Mouse (Mus musculus): ENCODE data around the gene Kcnt2.

Gene Kcnt2

DNA sequence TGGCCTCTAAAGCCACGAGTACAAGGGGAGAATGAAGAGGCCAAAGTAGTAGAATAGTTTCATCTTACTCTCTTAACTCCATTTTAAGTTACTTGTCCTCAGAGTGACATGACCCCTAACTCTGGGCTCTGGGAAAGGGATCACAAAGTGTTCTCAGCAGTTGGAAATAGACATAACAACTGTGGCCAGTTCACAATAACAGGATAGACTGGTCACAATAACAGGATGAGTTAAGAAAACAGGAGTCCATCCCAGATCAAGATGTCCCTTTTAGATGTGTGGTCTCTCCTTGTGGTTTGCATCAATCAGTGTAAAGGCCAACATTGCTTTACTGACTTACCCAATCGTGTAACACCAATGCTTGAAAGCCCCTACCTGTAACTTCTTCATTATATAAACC is 132.8 kb downstream of the Kcnt2 start:
- DNase-seq (ENCODE audit: low spot score in 2 of 2) = no peak

DNA sequence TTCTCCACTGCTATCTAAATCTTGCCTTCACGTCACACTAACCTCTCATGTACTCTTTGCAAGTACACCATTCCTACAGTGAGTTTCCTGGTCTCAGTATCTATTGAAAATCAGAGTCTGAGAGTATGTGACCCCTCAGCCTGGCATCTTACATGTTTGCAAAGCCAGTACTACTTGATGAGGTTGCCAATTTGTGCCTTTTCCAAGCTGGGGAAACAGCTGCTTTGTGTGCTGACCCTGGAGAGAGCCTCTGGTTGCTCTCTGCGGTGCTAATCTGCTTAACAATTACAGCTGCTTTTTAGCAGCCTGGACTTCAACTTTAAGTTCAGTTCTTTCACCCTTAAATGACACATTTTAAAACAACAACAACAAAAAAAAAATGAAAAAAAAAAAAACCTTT is 133.6 kb downstream of the Kcnt2 start:
- no peak for DNase-seq (ENCODE audit: low spot score in 2 of 2)

DNA sequence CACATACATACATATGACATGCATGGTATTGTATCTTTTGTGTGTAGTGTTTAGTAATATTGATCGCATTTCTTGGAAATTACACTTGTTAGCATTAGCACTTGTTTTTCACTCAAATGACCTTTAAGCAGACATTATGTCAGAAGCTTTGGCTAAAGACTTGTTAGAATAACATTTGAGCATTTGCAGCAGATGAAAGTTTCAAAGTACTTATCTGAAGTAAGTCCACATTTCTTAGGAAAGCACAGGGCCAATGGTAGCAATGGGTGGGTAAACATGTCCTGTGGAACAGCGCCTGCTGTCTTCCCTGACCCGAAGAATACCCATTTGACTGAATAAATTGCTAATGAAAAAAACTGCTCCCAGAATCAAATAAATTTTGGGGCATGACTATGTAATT is 135.1 kb downstream of the Kcnt2 start:
- DNase-seq (ENCODE audit: low spot score in 2 of 2) = no peak

DNA sequence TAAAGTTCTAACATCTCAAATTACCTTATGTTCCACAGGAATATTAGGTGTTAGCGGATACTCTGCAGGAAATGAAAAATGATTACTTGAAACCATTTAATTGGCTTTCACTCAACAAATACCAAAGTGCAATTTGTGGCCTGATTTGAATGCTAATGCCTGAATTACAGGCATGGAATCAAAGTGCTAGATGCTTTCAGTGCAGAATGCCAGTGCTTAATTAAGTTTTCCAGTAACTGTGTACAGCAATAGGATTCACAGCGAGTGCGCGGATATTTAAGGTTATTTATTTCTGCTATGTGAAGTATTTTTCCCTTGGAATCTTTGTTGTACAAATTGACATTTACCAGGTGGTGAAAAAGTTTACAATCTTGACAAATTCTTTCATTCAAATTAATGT is 144.3 kb downstream of the Kcnt2 start:
- no peak for DNase-seq (ENCODE audit: low spot score in 2 of 2)

DNA sequence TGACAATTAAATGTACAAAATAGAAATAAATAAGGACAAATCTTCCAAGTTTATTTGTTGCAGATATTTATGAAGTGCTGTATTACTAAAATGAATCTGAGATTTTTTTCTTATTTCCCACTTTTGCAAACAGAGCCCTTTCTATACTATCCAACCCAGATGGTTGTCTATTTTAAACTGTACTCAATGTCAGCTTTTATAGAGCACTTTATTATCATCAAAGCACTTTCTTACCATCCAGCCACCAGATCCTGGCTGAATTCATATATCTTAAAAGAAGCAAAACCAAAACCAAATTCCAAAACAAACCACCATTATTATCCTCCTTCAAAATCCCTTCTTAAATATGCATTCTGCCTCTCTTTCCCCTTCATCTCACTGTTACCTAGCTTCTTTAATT is 151.8 kb downstream of the Kcnt2 start:
- no peak for DNase-seq (ENCODE audit: low spot score in 2 of 2)

DNA sequence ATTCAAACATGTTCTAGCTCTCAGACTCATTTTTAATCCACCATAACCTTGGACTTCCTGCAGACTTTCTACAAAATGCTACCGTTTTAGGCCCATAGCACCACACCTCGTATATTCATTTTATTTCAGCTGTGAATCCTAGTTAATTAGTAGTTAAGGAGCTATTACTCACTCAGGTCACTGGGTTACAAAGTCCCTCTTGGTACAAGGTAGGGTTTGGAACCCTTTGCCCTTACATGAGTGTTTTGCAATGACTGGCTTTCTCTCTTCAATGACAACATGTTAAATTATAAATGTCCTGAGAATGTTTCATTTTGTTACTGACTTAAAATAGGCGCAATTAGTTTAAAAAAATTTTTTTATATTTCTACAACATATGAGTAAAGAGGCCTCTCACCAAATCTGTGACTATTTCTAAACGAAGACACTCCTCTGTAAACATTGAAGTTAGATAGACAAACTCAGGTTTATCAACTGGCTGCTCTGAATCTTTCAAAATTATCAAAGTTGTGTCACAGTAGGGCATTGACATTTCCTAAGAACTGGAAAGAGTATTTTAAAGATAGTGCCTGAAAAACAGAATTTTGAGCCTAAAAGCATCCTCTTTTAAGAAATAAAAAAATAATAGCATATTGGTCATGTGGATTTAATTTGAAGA is 160.8 kb downstream of the Kcnt2 start:
- no peak for DNase-seq (ENCODE audit: low spot score in 2 of 2)

DNA sequence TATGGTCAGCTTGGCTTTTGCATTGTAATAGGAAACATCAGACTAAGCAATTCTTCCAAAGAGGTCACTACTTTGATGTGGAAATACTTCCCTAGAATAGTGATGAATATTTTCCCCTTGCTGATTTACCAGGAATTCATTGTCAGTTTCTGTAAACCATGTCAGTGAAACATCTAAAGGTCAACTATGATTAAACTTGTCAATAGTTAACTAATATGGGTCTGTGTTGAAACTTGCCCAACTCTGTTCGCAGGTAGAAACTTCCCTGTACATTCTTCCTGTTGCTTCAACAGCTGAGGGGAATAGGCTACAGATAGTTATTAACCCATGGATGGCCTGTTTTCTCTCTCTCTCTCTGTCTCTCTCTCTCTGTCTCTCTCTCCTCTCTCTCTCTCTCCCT is 169.8 kb downstream of the Kcnt2 start:
- DNase-seq (ENCODE audit: low spot score in 2 of 2) = no peak

DNA sequence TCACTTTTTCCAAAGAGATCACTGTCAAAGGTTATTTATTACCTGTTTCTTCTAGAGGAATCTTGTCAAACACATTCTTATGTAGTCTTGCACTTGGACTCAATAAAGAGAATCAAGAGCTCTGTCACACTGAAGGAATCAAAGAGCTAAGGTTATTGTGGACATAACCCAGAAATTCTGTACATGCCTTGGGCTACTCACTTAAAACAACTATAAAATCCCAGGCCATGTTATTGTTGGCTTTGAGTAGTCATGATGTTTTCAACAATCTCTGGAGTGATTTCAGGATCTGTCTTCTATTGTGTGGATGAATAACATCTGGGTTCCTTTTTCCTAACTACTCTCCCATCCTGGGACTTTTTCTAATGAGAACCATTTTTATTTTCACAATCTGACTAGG is 177.0 kb downstream of the Kcnt2 start:
- DNase-seq (ENCODE audit: low spot score in 2 of 2) = no peak

DNA sequence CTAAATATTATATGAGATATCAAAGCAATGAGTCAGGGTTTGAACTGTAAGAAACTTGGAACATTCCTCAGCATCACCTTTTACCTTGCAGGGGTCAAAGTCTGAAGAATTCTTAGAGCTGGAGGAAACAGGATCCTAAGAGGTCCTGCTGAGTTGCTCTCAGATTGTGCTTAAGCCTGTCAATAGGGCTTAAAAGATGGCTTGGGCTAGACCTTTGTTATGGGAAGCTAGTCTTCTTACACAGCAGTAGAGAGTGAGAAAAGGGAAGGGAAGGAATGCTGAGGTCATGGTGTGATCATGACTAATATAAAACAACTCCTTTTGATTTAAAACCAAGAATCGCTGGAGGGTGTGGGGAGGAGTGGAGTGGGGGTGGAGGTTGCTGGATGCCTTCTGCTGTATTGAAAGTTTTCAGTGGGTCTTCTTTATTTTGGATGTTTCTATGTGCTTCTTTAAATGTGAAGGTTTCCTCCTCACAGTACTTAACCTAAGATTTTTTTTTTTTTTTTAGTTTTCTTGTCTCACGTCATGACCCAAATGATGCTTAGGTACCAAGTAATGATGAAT is 183.4 kb downstream of the Kcnt2 start:
- DNase-seq (ENCODE audit: low spot score in 2 of 2) = no peak

DNA sequence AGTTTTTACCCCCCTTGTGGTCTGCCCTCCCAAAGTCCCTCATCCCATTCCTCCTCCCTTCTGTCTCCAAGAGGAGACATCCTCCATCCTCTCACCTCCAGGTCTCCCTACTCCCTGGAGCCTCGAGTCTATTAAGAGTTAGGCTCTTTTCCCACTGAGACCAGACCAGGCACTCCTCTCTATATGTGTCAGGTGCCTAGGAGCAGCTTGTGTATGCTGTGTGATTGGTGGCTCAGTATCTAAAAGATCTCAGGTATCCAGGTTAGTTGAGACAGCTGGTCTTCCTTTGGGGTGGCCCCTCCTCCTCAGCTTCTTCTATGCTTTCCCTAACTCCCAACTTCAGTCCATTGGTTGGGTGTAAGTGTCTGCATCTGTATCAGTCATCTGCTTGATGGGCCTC is 186.1 kb downstream of the Kcnt2 start:
- DNase-seq (ENCODE audit: low spot score in 2 of 2) = no peak

DNA sequence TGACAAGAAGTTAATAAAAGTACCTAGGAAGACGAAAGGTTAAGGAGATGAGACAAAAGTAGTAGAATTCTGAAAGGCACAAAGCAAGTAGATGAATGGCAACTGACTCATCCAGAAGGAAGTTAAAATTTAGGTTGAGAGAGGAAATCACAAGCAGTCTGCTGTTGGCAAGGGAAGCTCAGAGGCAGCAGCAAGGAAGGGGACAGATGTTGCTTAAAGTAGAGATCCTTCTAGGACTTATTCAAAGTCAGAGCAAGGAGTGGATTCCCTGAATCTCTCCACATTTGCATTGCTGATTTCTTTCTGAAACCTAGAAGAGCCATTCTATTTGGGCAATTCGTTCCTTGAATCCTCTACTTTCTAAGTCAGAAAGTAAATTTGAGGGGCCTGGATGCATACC is 188.8 kb downstream of the Kcnt2 start:
- DNase-seq (ENCODE audit: low spot score in 2 of 2) = no peak

DNA sequence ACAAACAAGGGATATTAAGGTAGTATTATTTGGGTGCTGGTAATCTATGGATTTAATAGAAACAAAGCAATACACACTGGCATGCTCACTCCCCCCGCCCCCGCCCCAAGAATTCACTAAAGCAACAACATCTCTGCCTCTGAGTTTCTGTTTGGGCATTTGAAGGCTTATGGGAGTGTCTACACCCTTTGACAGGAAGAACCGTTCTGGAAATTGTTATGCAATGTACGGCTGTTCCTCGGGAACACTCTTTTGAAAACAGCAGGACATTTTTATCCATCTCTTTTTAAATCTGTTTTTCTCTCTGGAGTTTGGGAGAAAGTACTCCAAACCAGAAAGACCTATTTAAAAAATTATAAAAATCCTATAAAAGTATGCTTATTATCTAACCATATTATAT is 192.2 kb downstream of the Kcnt2 start:
- no peak for DNase-seq (ENCODE audit: low spot score in 2 of 2)

DNA sequence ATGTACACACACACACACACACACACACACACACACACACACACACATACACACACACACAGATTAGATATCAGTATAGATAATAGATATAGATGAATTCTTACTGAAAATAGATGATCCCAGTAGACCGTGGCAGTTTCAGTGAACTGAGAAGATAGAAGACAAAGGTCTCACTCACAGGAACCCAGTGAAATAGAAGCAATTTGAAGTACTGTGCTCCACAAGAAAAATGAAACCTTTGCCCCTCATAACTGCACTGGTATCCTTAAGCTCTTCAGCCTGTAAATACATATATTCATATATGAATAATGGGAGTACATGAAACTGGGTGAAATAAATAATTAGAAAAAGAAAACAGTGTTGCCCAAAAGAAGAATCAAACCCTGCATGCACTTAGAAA is 197.9 kb downstream of the Kcnt2 start:
- DNase-seq (ENCODE audit: low spot score in 2 of 2) = no peak

DNA sequence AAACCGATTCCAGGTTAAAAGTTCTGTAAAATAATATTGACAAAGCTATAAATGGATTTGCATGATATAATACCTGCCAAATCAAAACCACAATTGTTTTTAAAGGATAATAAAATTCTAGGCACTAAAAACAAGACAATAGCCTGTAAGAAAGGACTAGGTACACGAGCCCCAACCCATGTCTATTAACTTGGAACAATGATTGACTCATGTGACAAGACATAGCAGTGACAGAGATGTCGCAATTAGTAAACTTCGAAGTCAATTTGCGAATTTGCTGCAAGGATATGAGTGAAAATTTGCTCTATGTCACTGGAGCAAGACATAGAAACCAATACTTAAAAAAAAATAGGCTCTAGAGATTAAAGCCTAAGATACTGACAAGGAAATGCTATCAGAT is 198.4 kb downstream of the Kcnt2 start:
- no peak for DNase-seq (ENCODE audit: low spot score in 2 of 2)

DNA sequence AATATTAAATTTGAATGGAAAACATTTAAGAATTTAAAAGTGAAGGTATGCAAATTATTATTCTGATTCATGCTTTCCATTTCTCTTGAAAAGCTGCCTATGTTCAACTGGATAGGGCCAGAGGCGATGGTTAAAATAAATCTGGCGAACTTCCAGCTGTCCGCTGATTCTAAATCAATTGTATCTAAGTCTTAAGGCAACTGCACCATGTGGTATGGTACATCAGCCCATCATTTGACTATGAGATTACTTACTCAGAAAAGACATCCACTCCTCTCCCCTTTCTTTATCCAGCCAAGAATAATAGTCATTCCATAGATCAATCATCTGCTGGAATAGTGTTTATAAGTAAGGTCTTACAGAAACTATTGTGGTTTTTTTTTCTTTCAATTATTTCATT is 205.5 kb downstream of the Kcnt2 start:
- DNase-seq (ENCODE audit: low spot score in 2 of 2) = no peak

DNA sequence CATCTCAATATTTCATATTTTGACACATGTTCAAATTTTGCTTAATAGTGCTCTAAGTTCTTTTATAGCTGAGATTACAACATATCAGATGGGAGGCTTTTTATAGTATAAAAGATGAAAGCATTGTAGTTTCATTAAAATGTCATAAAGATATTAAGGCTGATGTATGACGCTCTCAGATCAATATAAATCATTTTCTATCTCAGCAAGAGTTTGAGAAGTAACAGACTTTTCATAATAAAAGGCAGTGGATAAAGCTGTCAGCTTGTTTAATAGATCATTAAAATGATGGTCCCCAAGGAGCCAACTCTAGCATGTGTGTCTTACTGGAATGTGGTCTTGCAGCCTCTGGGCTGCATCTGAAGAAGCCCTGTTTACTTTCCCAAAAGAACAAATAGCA is 206.0 kb downstream of the Kcnt2 start:
- no peak for DNase-seq (ENCODE audit: low spot score in 2 of 2)

DNA sequence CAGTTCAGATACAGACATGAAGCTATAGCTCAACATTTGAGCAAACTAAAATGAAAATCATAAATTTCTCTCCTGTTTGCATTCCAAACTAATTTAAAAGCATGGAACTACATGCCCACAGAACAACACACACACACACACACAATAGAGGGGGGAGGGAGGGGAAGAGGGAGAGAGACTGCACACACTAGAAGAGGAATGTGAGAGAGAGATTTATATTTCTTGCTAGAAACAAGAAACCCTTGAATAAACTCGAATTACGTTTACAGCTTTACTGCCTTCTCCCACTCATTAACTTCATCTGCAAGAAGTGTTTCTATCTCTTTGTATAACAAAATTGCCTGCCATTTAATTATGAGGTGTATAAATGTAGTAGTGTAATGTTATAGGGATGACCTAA is 209.9 kb downstream of the Kcnt2 start:
- DNase-seq (ENCODE audit: low spot score in 2 of 2) = no peak

DNA sequence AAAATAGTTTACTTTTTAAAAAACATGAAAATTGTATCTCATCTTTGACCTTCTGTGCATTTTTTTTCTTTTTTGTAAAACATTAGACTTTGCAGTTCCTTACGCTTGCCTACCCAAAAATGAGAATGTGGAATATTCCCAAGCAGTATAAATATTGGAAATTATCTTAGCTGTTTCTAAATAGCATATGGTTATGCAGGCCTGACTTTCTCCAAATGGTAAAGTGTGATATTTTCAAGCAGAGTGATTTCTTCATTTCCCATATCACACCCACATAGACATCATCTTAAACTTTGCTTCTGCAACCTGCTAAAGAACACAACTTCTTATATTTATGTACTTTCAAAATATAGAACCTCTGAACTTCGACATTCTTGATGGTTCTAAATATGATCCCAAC is 210.9 kb downstream of the Kcnt2 start:
- DNase-seq (ENCODE audit: low spot score in 2 of 2) = no peak

DNA sequence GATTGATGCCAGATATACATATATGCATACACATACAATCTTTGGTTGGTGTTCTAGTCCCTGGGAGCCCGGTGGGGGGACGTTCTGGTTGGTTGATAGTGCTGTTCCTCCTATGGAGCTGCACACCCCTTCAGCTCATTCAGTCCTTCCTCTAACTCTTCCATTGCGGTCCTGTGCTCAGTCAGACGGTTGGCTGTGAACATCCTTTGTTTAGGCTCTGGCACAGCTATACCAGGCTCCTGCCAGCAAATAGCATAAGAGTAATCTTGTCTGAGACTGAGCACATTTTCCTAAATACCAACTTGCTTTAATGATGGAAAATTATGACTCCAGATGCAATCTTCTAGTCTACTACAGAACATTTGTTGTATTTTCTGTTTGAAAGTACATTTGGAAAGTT is 222.4 kb downstream of the Kcnt2 start:
- no peak for DNase-seq (ENCODE audit: low spot score in 2 of 2)

DNA sequence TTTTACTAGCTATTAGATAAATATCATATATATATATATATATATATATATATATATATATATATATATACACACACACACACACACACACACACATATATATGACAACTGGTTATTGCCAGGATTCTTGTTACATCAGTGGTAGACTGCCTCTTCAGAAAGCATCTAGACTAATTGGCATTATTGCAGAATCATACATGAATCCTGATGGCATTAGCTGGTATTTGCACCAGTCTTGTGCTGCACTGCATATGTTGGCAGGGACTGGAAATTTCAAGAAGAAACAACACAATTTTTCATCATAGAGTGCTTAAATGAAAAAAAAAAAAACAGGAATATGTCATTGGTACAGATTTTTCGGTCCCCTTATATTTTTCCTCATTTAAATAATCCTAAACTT is 223.6 kb downstream of the Kcnt2 start:
- DNase-seq (ENCODE audit: low spot score in 2 of 2) = no peak

DNA sequence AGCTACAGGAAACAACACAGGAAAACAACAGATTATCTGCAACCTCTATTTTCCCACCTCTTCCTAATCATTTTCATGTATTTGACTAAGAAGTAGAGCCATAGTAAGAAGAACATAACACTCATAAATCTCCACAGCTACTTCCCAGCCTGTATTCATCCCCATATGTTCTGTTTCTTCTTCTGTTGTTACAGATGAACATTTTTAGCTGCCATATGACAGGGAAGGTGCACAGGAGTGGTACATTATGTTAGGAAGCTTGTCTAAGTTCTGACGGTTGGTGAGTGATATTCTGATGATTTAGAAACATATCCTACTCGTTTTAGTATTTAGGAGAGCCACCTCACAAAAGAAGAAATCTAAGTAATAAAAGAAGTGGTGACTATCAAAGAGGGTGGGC is 231.0 kb downstream of the Kcnt2 start:
- no peak for DNase-seq (ENCODE audit: low spot score in 2 of 2)

DNA sequence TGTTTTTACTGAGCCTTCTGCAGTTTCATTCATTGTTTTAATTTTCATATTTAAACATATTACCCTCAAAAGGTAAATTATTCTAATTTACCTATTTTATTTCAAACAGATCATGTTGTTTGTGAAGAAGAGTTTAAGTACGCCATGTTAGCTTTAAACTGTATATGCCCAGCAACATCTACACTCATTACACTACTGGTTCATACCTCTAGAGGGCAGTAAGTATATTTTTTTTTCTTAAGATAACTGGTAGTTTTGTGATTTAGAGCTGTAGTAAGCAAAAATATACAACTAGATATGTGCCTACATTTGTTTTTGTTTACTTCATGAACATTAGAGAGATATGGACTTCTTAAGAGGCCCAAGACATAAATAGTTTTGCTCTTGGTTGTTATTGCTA is 238.1 kb downstream of the Kcnt2 start:
- no peak for DNase-seq (ENCODE audit: low spot score in 2 of 2)

DNA sequence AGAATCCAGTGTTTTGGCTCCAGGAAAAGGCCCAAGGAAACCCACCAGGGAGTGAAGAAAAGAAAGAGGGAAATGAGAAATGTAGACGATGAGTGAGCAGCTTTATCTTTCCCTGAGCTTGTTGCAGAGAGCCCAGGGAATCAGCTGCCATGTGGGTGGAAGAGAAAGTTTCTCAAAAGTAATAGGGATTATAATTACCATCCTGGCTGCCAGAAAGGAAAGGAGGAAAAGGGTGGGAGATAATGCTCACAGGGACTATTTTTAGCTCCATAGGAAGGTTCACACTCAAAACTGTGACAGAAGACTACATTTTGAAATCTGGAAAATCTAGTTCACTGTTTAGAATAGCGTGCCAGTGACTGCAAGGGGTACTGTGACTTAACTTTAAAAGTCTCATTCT is 243.9 kb downstream of the Kcnt2 start:
- no peak for DNase-seq (ENCODE audit: low spot score in 2 of 2)

DNA sequence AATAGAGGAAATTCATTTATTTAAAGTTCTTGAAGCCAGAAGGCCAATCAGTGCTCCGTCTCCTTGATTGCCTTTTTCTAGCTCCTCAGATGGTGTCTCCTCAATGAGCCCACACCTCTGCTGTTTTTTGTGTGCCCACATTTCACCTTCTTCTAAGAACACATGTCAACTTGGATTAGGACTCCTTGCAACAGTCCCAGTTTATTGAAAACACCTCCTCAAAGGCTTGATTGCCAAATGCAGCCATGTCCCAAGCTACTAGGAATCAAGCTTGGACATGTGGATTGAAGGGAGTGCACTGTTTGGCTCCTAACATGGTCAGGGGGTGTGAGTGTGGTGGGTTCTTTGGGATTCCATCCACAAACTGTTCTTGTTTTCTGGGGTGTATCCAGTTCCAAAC is 245.4 kb downstream of the Kcnt2 start:
- DNase-seq (ENCODE audit: low spot score in 2 of 2) = no peak

Measured in urinary bladder, postnatal 4 days (tissue).